Mouse (Mus musculus): ENCODE measurements around the gene Cinp.

DNA sequence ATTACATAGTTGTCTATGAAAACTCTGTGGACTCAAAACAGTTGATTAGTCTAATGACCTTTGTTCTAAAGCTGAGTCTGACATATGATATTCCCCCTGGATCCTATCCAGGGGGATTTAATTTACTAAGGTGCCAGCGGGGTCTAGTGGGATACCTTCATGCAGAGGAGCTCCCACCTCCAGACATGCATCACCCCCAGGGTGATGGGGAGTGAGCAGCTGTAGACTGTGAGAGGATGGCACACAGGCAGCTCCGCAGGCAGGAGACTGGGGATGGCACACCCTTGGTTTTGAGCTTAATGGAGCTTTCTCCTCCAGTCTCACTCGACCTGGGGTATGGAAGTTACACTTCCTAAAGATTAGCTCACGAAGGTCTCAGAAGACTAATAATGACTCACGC, 32.6 kb upstream of the Cinp start:
- TF ChIP-seq EP300 (IDR thresholded peaks at IDR 0.05; ENCODE audit: insufficient read depth, low read depth, low read length) (no peak), CTCF (IDR thresholded peaks at IDR 0.05) (no peak)

All from heart, adult 2 months (tissue).